Mouse (Mus musculus): Measurements from ENCODE around the gene Cbfa2t2.

DNA sequence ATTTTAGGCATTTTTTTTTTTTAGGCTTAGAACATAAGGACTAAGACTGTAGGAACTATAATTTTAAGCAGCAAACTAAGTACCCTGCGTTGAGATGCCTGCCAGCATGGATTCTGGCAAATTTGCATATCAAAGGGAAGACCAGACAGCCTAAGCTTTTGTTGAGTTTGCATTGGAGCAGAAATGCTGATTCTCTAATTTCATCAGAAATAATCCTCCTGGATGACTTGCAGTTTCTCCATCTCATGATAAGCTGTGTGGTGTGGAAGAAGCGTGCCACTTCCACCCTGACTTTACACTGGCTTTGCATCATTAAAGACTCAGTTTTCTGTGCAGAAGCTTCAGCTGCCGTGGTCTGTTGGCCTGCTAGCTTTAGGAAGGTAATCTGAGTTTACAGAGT, 96.6 kb downstream of the Cbfa2t2 start:
- TF ChIP-seq FLI1 (IDR thresholded peaks at IDR 0.05; ENCODE audit: low read length): no peak
- TF ChIP-seq GATA1 (IDR thresholded peaks at IDR 0.05; ENCODE audit: borderline replicate concordance, low read length): no peak
